Mouse (Mus musculus): ENCODE results near the gene Enah. TPM values are rescaled to one million over a fixed set of nuclear protein-coding genes. Genes with fewer than 3 reads are reported as not detected.

Enah gene
- polyA plus RNA-seq, 1 experiment: not detected

DNA sequence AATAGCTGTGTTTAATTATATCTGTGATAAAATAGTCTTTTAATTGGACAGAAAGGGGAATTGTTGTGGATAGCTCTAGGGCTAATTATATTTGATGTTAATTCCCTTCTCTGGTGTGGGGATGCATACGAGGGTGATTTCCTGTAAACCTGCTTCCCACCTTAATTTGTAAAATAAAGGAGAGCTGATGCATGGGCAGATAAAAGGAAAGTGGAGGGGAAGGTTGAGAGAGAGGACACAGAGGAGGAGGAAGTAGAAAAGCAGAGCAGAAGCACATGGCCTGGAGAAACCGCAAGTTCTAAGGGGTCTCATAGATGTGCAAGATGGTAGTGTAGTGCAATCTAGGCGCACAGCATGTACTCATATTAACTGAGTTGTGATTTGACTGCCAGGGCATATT is 71.6 kb downstream of the Enah start:
- TF ChIP-seq GATA1 (IDR thresholded peaks at IDR 0.05; ENCODE audit: low read length): no peak

DNA sequence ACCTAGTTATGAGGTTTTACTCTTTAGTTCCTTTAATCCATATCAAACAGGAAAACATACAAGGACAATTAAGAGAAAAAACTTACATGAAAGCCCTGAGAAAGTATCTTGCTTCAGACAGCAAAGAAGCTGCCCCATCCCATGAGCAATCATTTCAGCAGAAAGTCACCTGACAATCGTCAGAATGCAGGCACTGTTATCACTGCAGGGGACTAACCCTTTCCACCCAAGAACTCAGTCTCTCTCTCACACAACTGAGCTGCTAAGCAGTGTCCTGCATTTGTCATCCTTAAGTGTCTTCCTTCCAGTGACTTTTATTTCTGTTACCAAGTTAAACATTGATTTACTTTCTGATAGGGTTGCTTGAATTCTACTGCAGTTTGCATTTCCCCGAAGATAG is 82.7 kb downstream of the Enah start:
- no peak for TF ChIP-seq GATA1 (IDR thresholded peaks at IDR 0.05; ENCODE audit: low read length)

DNA sequence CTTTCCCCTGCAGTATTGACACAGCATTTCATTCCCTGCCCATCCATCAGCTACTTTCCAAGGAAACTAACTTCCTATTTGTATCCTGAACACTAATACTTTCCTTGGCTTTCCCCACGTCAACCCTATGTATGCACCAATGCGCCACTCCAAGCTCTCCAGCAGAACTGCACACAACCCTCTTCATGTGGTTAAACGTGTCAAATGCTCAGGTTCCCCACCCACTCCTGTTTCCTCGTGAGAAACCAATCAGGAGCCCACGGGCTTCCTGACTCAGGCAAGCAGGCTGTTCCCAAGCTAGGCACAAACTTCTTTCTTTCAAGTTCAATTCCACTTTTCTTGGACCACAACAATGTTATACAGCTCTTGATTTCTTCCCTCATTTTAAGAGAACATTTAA is 91.4 kb downstream of the Enah start:
- TF ChIP-seq GATA1 (IDR thresholded peaks at IDR 0.05; ENCODE audit: low read length): no peak

DNA sequence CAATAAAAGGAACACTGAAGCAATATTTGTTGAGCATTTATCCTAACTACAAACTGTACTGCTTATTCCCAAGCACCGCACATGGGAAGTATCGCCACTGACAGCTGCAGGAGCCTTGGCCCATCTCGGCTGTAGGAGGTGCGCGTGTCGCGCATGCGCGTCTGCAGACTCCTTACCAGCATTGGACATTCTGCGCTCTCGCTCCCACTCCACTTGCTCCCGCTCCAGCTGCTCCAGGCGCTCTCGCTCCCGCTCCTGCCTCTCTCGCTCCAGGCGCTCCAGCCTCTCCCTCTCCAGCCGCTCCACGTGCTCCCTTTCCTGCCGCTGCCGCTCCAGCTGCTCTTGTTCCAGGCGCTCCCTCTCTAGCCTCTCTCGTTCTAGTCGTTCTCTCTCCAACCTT is 96.4 kb downstream of the Enah start:
- TF ChIP-seq GATA1 (IDR thresholded peaks at IDR 0.05; ENCODE audit: low read length): no peak

DNA sequence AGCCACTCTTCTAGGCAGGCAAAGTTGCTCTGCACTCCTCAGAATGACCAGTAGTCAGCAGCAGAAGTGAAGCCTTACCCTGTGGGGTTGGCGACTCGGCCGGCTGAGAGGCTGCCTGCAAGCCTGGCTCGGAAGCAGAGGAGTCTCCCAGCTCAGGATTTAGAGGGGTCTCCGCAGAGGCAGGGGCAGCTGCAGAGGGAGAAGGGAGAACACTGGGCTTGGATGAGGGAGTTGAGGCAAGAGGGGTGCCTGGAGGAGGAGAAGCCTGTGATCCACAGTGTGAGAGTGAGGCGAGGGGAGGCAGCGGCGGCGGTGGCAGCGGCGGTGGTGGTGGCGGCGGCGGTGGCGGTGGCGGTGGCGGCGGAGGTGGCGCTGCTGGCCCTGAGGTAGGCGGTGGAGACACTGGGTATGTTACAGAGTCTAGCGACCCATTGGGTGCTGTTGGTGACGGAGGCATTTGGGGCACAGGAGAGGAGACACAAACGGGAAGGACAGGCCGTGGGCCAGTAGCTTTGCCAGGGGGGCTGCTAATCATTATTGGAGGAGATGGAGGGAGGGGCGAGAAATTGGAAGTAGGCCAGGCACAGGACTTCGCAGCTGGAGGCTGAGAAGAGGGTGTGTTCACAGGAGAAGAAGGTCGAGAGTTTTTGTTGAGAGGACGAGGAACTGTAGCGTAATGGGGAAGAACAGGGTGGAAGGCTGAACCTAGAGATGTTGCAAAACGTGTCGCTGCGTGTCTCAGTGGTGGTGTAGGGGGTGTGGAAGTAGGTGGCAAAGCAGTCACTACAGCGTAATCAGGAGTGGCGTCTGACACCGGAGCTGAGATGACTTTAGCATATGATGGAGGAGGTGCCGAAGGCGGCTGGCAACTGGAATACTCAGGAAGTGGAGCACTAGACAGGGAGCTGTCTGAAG is 98.0 kb downstream of the Enah start:
- TF ChIP-seq GATA1 (IDR thresholded peaks at IDR 0.05; ENCODE audit: low read length): no peak

DNA sequence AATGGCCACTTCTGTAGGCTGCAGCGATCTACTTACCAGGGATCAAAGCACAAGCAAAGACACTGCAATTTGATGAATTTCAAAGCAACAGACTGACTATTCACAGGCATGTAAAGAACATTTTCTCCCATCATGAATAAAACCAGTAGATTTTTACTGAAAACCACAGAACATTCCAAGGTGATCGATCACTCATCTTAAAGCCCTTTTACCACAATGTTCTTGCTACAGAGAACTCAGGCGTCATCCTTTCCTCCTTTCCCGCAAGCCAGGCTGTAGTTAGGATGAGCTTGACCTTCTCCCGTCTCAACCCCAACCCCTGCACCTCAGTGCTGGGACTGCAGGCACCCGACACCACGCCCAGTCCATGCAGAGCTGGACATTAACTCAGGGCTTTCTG is 107.9 kb downstream of the Enah start:
- TF ChIP-seq GATA1 (IDR thresholded peaks at IDR 0.05; ENCODE audit: low read length): no peak

DNA sequence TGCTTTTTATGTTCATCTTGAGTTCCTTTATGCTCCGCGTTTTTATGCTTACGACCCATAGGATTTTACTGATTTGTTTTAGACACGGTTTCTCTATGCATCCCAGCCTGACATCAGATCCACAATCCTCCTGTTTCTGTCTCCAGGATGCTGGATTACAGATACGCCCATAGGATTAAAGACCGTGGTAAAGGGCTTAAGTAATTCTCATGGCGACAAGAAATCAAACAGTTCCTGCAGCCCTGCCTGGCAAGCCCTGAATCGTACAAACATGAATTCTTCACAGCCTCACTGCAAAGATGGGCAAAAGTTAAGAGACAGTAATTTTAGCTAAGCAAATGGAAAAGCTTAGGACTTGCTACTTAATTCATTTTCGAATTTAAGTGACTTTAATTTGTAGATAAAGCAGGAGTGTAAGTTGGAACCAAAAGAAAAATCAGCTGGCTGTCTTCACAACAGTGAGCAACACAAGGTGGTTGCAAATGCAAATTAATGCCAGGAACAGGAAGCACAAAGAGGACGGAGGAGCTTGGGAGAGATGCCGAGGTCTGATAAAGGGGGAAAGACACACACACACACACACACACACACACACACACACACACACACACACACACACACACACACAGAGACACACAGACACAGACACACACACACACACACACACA is 118.0 kb downstream of the Enah start:
- TF ChIP-seq GATA1 (IDR thresholded peaks at IDR 0.05; ENCODE audit: low read length): no peak

DNA sequence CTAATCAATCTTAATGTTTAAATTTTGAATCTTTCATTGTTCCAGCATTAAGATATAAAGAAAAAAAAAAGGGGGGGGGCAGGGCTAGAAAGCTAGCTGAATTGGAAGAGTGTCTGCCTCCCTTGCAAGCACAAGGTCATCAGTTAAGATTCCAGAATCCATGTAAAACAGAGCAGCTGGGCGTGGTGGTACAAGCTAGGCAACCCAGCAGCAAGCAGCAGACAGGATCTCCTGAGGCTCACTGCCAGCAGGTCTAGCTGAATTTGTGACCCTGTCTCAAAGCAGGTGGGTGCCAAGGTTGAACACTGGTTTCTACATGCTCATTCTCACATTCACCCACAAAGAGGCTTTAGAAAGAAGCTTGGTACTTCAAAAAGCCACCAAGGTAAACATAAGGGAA is 118.9 kb downstream of the Enah start:
- TF ChIP-seq GATA1 (IDR thresholded peaks at IDR 0.05; ENCODE audit: low read length): no peak

DNA sequence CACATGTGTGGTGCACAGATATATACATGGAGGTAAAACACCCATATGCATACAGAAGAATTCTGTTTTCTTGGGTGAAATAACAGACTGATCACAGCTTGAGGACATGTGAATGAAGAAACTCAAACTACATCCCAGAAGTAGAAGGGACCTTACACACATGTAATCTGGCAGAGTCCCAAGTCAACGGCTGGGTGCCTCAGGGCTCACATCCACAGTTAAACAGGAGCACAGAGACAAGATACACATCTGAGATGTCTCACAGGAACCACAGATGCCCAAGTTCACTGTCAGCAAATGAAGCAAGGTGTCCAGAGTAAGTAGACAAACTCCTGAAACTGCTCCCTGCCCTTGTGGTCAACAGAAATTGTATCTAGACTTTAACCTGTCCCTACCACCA is 120.8 kb downstream of the Enah start:
- TF ChIP-seq GATA1 (IDR thresholded peaks at IDR 0.05; ENCODE audit: low read length): no peak

DNA sequence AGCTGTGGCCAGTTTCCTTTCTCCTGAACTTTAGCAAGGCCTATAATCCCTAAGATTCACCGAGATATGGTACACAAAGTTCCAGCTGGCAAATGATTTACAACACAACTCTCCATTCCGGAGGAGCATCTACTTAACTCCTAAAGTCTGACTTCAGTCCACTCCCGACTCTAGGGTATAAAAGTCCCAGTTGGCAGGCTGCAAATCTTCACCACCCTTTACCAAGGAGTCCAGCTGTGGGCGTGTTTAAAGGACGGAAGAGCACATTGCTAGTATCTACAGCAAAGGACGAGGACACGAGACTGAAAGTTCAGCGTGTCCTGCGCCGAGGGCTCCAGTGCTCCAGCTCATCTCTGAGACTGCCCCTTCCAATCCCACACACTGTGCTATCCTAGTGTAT is 122.8 kb downstream of the Enah start:
- no peak for TF ChIP-seq GATA1 (IDR thresholded peaks at IDR 0.05; ENCODE audit: low read length)

DNA sequence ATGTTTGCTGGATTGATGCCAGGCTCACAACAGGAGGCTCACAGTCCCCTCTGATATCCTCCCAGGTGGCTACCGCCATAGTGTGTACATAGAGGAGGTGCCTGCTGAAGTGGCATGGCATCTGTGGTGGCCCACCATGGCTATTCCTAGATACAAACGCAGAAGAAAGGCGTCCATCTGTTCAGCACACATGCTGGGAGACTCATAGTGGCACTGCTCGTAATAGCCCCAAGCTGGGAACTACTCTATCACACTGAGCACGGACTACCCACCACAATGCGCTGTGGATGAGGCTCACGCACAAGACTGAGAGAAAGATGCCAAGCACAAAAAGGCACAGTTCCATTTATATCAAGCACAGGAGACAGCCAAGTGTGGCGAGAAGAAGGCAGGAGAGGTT is 126.1 kb downstream of the Enah start:
- TF ChIP-seq GATA1 (IDR thresholded peaks at IDR 0.05; ENCODE audit: low read length): no peak

DNA sequence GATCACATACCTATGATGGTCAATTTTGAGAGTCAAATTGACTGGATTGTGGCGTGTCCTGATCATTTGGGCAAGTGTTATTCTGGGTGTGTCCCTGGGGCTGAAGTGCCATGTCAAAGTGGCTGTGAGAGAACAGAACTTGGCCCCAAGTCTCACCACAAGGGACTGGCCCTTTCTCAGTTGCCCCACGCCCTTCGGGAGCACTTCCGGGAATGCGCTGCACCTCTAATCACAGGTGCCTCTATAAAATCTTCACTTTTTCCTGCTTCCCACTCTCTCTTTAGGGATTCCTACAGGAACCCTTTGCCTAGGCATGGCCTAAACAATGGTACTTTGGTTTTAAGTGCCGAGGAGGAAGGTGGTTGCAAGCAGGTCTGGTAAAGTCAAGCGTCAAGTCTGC is 130.1 kb downstream of the Enah start:
- TF ChIP-seq GATA1 (IDR thresholded peaks at IDR 0.05; ENCODE audit: low read length): no peak

DNA sequence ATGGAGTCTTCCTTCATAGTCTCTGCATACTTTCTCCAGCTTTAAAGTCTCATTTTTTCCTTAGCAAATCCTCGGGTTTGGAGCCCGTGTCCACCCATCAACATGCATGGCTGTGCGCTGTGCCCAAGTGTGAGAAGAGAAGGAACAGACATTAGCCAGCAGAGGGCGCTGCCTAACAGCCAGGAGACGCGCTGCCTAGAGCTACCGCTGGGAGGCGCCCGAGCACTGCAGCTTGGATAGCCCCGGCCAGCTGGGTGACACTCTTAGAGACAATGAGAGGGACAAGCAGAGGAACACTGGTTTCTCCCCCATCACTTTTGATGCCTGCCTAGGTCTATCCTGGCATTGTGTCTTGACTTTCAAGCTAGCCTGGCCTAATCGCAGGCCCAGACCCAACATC is 131.0 kb downstream of the Enah start:
- TF ChIP-seq GATA1 (IDR thresholded peaks at IDR 0.05; ENCODE audit: low read length): no peak

DNA sequence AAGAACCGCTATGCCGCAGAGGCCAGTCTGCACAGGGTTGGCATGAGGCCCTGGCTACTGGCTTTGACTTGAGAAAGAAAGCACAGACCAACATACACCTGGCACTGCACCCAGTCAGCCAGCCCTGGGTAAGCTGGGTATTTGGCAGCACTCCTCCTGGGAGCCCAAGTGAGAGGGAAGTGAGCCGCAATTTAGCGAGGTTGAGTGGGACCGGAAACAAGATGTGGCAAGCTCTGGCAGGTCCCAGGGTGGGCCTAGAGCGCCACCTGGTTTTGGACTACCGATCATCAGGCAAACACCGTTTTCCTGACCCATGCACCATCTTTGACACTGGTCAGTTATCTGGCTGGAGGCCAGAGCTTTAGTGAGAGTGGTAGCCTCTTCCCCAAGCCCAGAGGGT is 138.3 kb downstream of the Enah start:
- no peak for TF ChIP-seq GATA1 (IDR thresholded peaks at IDR 0.05; ENCODE audit: low read length)

DNA sequence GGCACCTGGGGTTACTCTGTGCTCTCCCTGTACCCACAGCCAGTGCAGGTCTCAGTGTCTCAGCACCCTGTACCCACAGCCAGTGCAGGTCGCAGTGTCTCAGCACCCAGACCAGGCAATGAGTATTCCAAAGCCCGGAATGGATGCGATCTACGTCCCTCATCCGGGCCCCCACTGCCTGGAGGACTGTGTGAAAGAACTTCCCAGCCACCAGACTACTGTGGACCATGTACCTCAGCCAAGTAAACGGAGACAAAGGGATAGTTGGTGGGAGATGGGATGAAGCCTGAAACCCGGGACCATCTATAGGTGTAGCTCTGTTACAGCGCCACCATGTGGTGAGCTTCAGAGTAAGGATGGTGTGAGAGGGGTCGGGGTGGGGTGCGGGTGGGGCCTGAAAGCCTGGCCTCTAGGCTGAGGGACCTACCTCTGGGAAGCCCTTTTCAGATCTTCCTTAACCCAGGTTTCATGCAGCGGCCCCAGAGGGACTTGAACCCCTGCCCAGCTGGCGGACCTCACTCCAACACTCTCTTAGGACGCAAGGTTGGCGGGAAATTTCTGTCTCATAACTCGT is 139.0 kb downstream of the Enah start:
- TF ChIP-seq GATA1 (IDR thresholded peaks at IDR 0.05; ENCODE audit: low read length): no peak

DNA sequence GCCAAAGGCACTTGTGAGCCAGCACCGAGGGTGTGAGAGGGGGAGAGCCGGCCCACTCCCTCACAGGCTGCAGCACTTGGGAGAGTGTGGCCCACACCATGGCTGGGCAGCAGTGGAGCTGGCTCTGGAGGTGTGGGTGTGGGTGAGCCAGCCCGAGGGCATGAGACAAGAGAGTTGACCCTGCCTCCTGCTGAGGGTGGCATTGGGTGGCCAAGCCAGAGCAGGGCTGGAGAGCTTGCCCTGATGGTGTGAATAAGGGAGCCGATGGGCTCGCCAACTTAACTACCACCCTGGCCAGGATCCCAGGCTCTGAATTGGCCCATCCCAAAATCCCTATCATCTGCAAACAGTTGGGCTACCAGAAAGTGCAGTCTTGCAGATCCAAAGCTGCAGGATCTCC is 141.4 kb downstream of the Enah start:
- TF ChIP-seq GATA1 (IDR thresholded peaks at IDR 0.05; ENCODE audit: low read length): no peak

DNA sequence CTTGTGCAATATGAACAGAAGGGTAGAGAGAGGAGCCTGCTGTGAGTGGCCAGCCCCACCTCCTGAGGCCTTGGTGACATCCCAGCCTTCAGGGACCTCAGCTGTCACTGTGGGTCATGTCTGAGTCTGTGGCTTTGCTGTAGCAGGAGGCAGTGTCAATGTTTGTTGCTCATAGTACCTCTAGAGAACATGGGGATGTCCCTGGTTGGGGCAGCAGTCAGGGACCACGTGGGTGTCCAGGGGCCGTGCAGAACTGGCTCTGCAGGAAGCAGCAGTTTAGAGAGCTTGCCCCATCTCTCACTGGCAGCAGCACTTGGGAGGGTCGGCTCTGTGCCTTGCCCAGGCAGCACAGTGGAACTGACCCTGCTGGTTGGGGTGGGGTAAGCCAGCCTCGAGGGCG is 142.7 kb downstream of the Enah start:
- TF ChIP-seq GATA1 (IDR thresholded peaks at IDR 0.05; ENCODE audit: low read length): no peak

All from G1E-ER4 (cell line).